Mouse (Mus musculus): ENCODE measurements around the gene Gpa33.

GRCm38 (mm10) chr1:166167405-166167804 lies 37.4 kb downstream of the Gpa33 start:
- TF ChIP-seq POLR2A (IDR thresholded peaks at IDR 0.05; ENCODE audit: borderline replicate concordance, insufficient read depth, low read length) (no peak), CTCF (IDR thresholded peaks at IDR 0.05; ENCODE audit: borderline replicate concordance, insufficient read depth, low read depth, low read length) (no peak)

Data from cerebellum, adult 2 months (tissue).